Mouse (Mus musculus) neutrophil, adult 65 days (primary cell): ENCODE measurements around the gene Zbtb3. TPM values are rescaled to one million over a fixed set of nuclear protein-coding genes. Genes with fewer than 3 reads are reported as not detected.

Source experiments
- total RNA-seq: library from RNA; stranded (reverse); gene quantifications from 2 replicates; pipeline ENCODE4 v1.2.4, GENCODE M21; 2023

The Zbtb3 gene
- 0.52 and 0.76 TPM in 2 replicates for total RNA-seq

DNA sequence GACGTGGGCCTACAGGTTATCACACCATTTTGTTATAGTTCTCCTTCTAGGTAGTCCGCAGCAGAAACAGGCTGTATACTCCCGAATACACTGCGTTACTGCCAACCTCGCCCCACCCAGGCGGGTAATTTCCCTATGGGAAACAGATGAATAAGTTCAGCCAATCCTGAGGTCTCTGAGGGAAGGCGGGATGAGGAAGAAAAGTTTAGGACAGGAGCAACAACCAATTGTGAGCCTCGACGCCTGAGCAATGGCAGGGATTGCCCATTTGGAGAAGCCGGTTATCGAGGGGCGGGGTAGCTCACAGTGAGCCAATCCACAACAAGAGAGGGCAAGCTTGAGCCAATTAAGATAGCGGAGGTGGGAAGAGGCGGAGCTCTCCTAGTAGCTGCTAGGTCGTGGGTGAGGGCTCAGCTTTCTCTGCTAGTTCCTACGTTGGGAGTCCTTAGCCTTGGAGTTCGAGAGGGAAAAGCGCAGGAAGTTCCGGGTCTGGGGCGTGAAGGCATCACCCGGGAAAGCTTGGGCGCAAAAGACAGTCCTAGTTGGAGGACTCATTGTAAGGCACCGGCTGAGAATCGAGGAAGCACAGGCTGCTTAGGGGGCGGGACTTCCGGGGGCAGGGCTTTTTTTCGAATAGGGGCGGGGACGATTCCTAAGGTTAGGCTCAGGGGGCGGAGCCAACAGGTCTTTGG, at the start of gene Zbtb3:
Zbtb3 (plus strand) TSS at position 426 of the 692 bp plus-strand sequence.

DNA sequence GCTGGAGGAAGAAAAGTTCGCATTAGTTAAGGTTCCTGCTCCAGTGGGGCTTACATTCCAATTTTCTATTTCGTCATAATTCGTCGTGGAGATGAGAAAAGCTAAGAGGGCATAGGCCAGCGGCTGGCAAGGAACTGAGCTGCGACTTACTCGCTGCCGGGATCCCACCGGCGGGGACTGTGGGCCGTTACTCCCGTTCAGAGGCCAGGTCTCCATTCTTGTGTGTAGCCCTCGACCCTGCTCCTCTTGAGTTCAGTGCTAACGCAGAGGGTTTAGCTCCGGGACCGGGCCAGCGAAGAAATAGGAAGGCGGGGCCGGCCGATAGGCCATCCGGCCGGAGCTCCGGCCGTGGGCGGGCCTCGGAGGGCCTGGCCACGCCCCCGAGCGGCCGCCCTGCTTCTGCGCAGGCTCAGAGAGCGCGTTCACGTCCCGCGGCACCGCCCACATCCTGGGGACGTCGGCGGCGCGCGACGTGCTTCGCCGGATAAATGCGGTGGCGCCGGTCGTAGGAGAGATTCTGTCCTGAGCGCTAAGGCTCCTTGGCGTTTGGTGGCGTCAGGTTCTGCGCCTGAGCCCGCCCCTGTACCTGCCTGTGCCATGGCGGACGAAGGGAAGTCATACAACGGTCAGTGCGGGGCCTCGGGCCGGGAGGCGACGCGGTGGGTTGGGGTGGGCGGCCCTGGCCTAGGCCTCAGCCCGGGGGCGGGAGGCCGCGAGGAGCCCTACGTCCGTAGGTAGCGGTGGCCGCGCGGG, 45.5 kb upstream of the Zbtb3 start, which contains the start of gene Nxf1:
Nxf1 (plus strand) TSS at position 439 of the 753 bp plus-strand sequence.

DNA sequence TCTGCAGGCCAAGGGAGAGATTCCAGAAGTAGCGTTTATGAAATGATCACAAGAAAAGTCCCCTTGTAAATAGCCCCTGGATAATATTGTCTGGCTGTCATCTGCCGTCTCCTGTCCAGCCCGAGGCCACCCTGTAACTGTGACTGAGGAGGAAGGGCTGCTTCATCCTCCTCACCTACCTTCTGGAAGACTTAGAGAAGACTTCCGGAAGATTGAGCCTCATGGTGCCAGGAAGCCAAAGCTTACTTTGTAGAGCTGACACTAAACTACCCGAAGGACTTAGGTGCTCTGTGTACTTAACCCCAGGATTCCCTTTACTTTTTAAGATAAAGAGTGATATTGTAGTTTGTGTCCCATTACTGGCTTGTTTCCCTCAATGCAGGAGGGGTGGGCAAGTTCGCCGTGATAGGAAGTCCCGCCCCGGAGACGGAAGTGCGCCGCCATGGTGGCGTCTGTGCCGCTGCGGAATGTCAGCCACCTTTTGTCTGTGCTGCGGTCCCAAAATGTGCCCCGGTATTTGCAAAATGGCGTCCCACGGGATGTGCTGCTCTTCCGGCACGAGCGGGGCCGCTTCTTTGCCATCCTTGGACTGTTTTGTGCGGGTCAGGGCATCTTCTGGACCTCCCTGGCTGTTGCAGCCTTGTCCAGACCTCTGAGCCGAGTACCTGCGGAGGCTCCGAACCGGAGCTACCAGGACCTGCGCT, 31.6 kb upstream of the Zbtb3 start, which contains the start of gene Tmem223:
Tmem223 (plus strand) TSS at position 430 of the 704 bp plus-strand sequence.

DNA sequence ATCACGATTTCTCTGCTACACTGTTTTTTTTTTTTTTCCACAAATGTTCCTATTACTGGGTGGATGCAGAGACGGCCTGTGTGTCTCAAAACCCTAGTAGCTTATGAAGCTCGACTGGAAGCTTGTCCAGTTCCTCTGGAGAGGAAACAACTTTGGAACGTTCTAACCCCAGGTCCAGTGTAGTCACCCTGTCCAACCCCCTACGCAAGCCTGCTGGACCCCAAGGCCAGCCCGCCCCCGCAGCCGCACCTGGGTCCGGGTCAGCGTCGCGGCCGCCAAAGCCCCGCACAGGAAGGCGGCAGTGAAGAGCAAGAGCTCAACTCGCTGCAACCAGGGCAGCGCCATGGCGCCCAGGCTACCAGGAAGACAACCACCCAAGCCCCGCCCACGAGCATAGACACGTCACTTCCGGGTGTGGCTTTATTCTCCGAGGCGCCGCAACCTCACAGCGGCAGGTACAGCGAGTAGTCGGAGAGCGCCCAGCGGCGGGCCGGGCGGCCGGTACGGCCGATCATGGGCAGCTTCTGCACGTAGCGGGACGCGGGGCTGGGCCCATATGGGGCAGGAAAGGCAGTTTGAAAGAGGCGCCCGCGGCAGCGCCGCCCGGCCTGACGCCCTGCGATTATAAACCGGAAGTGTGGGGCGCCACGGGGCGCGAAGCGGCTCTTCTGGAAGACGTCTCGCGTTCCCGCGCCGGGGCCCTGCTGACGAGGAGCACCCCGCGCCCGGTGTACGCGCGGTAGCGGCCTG, 28.1 kb upstream of the Zbtb3 start, which contains the start of gene Tmem179b:
Tmem179b (minus strand) TSS at position 382 of the 750 bp plus-strand sequence.

DNA sequence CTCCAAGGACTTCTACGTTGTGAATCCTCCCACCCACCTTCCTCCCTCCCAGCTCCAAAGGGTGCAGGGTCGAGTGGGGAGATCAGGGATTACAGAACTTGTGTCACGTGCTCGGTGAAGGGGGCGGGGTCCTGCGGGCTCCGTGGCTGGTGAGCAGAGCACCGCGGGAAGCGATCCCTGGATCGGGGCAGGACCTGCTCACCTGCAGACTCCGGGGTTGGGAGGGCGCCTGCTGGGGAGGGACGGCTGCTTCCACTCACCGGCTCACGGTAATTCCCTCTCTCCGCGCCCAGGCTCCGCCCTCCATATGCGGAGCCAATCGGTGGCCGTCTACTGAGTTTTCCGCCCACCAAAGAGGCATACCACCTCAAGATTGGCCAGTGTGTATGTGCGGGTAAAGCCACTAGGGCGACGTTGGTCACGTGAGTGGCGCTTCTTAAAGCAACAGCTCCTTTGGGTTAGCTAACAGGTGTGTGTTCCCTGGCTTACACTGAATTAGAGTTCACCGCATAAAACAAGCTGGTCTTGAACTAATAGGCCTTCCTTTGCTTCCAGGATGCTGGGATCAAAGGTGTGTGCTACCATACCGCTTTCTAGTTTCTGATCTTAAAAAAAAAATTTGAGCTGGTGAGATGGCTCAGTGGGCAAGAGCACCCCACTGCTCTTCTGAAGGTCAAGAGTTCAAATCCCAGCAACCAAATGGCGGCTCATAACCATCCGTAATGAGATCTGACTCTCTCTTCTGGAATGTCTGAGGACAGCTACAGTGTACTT, 16.2 kb upstream of the Zbtb3 start, which contains the start of gene Taf6l:
Taf6l (minus strand) TSS at position 410 of the 774 bp plus-strand sequence.

DNA sequence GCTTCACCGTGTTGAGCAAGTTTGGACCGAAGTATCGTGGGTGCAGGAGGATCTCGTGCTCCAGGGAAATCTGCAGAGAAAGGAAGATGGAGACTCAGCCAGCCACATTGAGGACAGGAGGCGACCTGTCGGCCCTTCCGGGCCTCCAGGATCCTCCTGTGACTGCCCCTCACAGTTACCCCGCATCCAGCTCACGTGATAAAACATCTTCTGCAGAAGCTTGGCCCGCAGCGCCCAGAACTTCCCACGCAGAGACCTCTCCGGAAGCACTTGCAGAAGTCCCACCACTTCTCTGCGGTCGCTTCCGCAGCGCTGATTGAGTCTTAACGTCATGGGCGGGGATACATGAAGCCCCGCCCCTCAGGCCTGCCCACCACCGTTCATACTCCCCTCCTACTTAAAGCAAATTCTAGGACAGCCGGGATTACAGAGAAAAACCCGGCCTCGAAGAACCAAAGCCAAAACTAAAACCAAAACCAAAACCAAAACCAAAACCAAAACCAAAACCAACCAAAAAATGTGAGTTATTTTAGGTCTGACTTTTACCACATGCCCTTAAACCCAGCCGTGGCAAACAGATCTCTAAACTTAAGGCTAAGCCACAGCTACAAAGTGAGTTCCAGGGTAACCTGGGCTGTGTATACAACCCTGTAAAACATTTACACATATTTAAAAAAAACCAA, 4.0 kb upstream of the Zbtb3 start, which contains the start of gene Polr2g:
Polr2g (minus strand) TSS at position 314 of the 683 bp plus-strand sequence.

DNA sequence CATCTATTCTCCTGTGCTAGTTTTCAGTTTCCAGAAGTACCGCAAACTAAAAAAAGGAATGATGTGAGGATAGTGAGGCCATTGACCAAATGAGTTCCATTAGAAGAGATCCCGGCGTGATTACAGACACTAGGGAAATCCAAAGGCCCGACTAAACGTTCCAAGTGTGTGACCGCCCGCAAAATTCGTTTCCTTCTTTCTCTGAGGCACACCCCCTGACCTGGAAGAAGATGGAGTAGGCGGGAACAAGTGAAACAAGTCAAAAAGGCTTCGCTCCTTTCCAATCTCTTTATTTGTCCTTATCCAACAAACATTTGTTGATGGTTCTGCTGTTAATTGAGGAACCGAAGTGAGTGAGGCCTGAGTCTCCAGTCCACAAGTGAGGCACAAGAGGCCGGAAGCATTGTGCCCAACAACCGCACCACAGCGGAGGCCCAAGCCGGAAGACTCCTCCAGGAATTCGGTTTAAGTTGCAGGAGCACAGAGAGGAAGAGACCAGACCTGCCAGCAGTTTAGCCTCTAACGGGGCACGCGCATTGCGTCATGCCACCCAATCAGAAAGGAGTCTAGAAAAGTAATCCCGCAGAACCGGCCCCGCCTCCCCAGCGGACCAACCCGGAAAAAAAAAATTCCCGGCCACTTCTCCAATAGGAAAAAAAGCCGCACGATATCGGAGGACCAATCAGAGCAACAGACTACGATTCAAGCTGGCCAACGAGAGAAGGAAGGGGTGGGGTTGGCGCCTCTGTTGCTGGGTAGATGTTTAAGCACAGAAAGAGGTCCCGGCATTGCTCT, 16.6 kb downstream of the Zbtb3 start, which contains the start of gene Ttc9c:
Ttc9c (minus strand) TSS at position 533 of the 795 bp plus-strand sequence.

DNA sequence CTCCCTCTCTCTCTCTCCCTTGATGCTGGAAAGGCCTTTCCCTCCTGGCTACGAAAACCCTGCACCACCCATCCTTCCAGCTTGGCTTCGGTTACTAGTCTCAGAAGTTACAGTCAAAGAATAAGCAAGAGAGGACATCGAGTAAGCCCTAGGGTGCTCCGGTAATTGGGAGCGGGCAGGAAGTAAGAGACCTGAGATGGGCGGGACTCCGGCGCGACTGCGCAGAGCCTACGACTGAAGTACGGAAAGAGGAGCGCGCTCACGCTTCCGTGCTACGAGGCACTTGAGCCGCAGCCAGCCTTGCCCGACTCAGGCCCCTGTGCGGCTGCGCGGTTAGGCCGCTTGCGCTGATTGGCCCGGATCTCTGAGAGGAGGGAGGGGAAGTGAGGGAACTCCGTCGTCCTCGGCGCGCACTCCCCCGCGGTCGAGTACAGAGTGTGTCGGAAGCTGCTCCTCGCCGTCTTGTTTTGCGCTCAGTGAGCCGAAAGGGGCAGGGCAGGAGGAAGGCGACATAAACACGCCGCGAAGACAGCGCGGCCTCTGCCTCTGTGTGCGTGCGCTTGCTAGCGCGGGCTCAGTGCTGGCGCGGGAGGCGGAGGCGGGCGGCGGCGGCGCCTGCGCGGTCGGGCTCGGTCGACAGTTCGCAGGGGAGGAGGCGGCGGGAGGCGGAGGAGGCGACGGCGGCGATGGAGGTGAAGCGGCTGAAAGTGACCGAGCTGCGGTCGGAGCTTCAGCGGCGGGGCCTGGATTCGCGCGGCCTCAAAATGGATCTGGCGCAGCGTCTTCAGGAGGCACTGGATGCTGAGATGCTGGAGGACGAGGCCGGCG, 17.5 kb downstream of the Zbtb3 start, which contains the start of gene Hnrnpul2:
Hnrnpul2 (plus strand) TSS at position 415 of the 828 bp plus-strand sequence.

DNA sequence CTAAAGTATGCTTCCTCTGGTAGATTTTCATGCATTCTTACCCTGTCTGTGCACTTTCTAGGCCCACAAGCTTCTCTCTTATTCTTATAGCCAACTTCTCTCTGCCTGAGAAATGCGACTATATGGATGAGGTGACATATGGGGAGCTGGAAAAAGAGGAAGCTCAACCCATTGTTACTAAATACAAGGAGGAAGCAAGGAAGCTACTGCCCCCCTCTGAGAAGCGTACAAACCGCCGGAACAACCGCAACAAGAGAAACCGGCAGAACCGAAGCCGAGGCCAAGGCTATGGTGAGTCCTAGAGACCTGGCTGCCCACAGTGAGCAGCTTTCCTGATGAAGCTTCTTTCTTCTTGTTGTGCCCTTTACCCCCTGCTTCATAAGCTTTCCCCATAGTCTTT, 27.3 kb downstream of the Zbtb3 start, which contains the start of gene AC129217.1:
AC129217.1 (plus strand) TSS at position 114 of the 400 bp plus-strand sequence.

DNA sequence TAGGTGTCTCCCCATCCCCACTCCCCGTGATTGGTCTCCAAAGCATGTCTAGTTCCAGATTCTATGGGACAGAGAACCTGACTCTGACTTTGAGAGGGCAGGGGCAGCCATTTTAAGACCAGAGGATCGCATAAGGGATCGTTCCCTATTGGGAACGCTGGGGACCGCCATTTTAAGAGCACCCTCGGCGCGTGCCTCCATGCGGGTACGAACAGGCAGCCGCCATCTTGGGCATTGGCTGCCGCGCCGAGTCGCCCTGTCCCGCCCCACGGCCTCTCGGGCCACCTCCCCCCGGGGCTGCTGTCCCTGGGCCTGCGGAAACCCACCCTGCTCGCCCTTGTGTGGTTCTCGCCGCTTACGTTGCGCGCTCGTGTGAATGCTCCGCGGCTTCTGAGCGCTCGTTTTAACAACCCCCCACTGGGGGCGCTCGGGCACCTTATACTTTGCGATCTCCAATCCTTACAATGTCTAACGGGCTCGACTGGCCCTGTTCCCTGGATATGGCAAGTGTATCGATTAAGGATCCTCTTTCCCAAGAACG, 35.0 kb downstream of the Zbtb3 start, which contains the start of gene Bscl2:
Bscl2 (plus strand) TSS at position 217 of the 541 bp plus-strand sequence.

DNA sequence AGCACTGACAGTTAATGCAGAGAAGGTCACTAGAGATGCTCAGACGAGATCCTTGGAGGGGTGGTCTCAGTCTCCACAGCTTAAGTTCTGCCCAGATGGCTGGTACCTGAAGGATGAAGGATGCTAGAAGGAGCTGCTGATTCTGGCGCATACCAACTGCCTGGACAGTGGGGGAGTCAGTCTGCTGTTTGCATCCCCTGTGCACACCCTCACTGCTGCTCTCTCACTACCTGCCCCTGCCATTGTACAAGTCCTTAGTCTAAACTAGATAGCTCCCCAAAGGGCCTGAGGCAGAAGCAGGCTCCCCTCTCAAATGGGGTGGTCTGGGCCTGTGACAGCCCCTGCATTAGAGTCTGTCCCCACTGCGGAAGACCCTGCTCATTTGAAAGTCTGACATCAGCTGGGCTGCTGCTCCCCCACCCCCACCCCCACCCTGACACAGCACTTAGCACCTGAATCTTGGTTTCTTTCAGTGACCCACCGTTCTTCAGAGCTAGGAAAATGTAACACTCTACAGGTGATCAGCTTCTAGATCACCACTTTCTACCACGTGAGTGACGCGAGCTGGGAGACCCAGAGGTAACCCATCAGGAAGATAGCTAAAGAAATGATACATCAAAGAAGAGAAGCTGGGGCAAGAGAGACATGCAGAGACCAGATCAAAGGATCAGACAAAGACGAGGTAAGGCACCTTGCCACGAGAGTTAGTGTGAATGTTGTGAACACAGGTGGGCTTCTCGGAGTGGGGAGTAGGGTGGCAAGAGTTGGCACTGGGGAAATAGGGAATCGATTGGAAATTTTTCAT, 37.0 kb downstream of the Zbtb3 start, which contains the start of gene Gng3:
Gng3 (minus strand) TSS at position 92 of the 805 bp plus-strand sequence.

DNA sequence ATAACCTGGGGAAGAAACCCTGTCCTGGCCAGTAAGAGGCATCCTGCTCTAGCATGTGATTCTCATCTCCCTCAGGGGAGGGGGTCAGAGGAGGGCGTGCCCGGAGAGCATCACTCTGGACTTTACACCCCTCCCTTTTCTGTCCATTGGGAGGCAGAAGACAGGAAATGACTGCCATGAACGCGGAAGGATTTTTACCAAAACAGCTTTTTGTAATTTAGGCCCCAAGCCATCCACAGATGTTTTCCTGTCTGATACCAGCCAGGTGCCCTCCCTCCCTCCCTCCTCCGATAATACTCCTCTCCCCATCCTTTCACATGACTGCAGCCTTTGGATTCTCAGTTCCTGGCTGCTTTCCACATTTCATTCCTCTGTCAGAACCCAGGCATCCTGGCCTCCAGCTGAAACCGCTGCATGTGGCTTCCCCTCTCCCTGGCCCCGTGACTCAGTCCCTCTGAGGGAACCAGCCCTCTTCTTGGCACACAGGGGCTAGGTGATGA, 48.1 kb downstream of the Zbtb3 start, which contains the start of gene Lrrn4cl:
Lrrn4cl (plus strand) TSS at position 367 of the 500 bp plus-strand sequence.

Other genes with a start within 250 kb of the Zbtb3 start
- gene Slc22a8, start 211.3 kb upstream of the Zbtb3 start, total RNA-seq: not detected in 2 replicates
- not detected in 2 replicates for gene Slc22a6, start 184.5 kb upstream of the Zbtb3 start, total RNA-seq
- 0.19 and 0.43 TPM in 2 replicates for gene Chrm1, start 138.8 kb upstream of the Zbtb3 start, total RNA-seq
- gene Slc3a2, start 79.2 kb upstream of the Zbtb3 start, total RNA-seq: 158 and 184 TPM in 2 replicates
- gene Wdr74, start 66.7 kb upstream of the Zbtb3 start, total RNA-seq: 22.0 TPM in 2 replicates
- 1.00 and 1.5 TPM in 2 replicates for gene 1700092M07Rik, start 61.8 kb upstream of the Zbtb3 start, total RNA-seq
- 173 and 212 TPM in 2 replicates for gene Stx5a, start 61.1 kb upstream of the Zbtb3 start, total RNA-seq
- gene Nxf1, start 45.5 kb upstream of the Zbtb3 start, total RNA-seq: 146 and 190 TPM in 2 replicates
- gene Tmem223, start 31.6 kb upstream of the Zbtb3 start, total RNA-seq: 20.3 and 22.0 TPM in 2 replicates
- 52.4 and 65.2 TPM in 2 replicates for gene Tmem179b, start 28.1 kb upstream of the Zbtb3 start, total RNA-seq
- 7.5 and 8.2 TPM in 2 replicates for gene Taf6l, start 16.1 kb upstream of the Zbtb3 start, total RNA-seq
- gene Polr2g, start 4.0 kb upstream of the Zbtb3 start, total RNA-seq: 36.0 and 36.7 TPM in 2 replicates
- gene Ttc9c, start 16.8 kb downstream of the Zbtb3 start, total RNA-seq: 16.9 and 18.9 TPM in 2 replicates
- 86.0 and 118 TPM in 2 replicates for gene Hnrnpul2, start 17.5 kb downstream of the Zbtb3 start, total RNA-seq
- gene AC129217.1, start 27.2 kb downstream of the Zbtb3 start, total RNA-seq: 1.4 TPM in 1 of 2 replicates, not detected in the other
- 43.3 and 49.7 TPM in 2 replicates for gene Bscl2, start 34.9 kb downstream of the Zbtb3 start, total RNA-seq
- not detected in 2 replicates for gene Gng3, start 36.6 kb downstream of the Zbtb3 start, total RNA-seq
- 0.27 and 0.57 TPM in 2 replicates for gene Lrrn4cl, start 48.2 kb downstream of the Zbtb3 start, total RNA-seq
- 89.2 and 93.8 TPM in 2 replicates for gene Ubxn1, start 68.9 kb downstream of the Zbtb3 start, total RNA-seq
- gene Uqcc3, start 78.4 kb downstream of the Zbtb3 start, total RNA-seq: 15.4 and 22.1 TPM in 2 replicates
- 1.8 and 10.2 TPM in 2 replicates for gene Lbhd1, start 81.2 kb downstream of the Zbtb3 start, total RNA-seq
- not detected in 2 replicates for gene Gm49403, start 81.4 kb downstream of the Zbtb3 start, total RNA-seq
- 15.3 and 21.7 TPM in 2 replicates for gene 1810009A15Rik, start 86.3 kb downstream of the Zbtb3 start, total RNA-seq
- gene Gm49416, start 86.4 kb downstream of the Zbtb3 start, total RNA-seq: 6.5 TPM in 1 of 2 replicates, not detected in the other
- 9.3 and 11.1 TPM in 2 replicates for gene Ints5, start 90.5 kb downstream of the Zbtb3 start, total RNA-seq
- gene Ganab, start 95.5 kb downstream of the Zbtb3 start, total RNA-seq: 76.0 and 93.0 TPM in 2 replicates
- gene B3gat3, start 117.8 kb downstream of the Zbtb3 start, total RNA-seq: 29.7 and 35.6 TPM in 2 replicates
- gene Rom1, start 126.8 kb downstream of the Zbtb3 start, total RNA-seq: 1.5 and 2.1 TPM in 2 replicates
- gene Eml3, start 127.0 kb downstream of the Zbtb3 start, total RNA-seq: 43.3 and 54.8 TPM in 2 replicates
- gene Mta2, start 139.3 kb downstream of the Zbtb3 start, total RNA-seq: 109 and 121 TPM in 2 replicates
- 6.5 and 12.9 TPM in 2 replicates for gene Tut1, start 151.3 kb downstream of the Zbtb3 start, total RNA-seq
- 85.1 and 106 TPM in 2 replicates for gene Eef1g, start 164.5 kb downstream of the Zbtb3 start, total RNA-seq
- 367 and 445 TPM in 2 replicates for gene Ahnak, start 186.7 kb downstream of the Zbtb3 start, total RNA-seq